Mouse (Mus musculus) spleen, adult 18-20 months (tissue): ENCODE data around the gene Sycp2l.

Source experiments
- DNase-seq, 2 experiments: peaks; one replicate each; pipeline ENCODE4 v3.0.0; 2022; ENCODE audit warnings: mixed read lengths in 2 of 2

The Sycp2l gene

DNA sequence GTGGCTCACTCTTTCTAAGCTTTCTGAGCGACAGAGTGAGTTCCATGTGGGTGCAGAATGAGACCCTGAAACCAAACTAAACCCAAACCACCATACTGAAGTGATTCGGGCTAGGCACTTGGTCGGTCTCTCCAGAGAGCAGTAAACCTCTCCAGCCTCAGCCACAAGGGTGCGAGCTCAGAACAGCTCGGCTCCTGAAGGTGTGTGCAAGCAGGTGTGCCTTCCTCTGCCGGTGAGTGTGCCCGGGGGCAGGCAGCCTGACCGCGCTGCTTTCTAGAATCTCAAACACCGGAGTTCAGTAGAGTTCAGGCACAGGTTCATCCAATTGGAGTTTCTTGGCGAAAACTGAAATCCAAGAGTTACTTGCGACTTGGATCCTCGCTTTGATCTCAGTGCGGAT lies at the start of gene Sycp2l:
Gene Sycp2l, plus strand, starts transcription at position 368 of the 400 bp plus-strand sequence.
- DNase-seq: no peak

DNA sequence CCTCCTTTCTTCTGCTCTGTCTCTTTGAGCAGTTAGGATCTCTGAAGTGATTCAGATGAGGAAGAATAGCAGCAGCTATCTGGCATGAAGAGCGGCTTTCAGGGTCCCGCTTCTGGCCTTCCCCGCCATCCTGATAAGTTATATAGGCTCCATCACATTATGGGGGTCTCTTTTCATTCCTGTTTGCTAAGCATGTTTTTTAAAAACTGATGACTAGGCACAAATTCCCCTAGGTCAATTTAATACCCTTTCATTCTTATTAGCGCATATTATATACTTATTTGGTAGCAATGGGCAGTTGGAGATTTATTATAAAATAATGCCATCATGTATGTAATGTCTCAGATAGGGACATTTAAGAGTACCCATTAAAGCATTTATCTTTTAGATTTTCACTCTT lies 46.5 kb upstream of the Sycp2l start:
- DNase-seq: no peak

DNA sequence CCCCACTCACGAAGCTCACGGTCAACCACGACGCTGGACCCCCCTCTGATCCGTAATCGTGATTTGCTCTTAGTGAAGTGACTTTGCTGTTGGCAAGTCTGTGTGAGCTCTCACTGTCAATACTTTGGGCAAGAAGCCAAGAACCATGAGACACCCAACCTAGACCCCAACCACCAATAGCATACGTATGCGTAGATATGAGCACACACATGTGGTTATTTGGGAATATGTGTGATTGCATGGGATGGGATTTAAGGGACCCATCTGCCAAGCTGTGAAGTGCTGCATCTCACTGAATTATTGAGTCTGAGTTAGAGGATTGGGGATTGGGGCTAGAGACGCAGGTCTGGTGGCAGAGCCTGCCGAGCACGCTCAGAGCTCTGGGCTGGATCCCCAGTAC lies 42.5 kb upstream of the Sycp2l start:
- no peak for DNase-seq

DNA sequence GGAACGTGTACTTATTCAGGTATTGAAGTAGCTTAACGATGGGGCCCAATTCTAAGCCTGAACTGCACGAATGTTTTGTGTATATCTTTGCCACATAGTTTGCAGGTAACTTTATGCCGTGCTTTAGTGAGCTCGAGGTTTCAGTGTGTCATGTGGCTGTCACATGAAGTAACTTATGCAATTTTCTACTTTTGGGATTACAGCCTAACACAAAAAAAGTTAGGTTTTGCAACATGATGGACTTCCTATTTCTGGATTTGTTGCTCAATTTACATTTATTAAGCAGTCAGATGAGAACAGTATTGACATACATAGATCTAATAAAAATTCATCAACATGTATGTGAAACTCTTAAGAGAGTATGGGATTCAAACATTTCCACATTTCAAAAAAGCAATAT lies 40.3 kb upstream of the Sycp2l start:
- DNase-seq: no peak

DNA sequence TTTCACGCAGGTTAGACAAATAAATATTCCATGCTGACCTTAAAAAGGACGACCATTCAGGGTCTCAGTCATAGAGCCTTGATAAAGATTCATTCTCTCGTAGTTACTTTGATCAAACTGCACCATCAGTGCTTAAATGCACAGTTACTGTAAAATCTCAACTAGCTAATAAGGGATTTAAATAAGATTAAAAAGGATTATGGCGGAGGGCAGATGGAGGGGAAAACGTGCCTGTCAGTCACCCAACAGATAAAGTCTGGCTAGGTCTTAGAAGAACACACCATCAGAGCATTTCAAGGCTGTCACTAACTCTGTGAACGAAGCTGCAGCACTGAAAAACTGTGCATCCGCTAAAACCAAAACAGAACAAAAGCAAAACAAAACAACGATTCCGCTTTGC lies 36.2 kb upstream of the Sycp2l start:
- DNase-seq: no peak

DNA sequence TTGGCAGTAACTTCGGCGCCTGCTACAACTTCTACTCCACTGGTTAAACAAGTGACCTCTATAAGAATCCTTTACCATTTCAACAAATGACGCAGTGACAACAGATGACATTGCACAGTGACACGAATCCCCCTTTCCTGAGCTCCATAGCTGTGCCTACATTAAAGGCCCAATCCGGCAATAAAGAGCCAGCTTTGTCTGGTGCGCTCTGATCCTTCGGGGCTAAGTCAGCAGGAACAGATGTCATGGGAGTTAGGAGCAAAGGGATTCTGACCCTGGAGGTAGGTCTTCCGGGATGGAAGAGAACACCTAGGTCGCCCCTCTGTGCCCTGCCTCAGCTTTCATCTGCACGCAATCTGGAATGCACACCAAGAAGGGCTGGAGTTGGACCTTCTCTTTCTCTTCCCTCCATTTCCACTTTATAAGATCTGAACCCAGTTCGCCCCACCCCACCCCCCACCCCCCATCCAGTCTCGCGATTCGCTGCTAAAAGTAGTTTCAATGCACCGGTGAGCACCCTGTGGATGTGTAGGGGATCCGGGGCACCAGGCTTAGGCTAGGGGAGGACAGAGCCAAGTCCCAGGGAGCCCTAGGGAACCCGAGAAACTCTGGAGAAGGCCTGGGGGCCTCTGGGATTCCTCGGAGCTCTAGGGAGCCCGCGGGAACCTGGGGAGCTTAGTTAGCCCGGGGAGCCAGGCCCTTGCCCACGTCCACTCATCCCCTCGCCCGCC lies 35.3 kb upstream of the Sycp2l start:
- no peak for DNase-seq

DNA sequence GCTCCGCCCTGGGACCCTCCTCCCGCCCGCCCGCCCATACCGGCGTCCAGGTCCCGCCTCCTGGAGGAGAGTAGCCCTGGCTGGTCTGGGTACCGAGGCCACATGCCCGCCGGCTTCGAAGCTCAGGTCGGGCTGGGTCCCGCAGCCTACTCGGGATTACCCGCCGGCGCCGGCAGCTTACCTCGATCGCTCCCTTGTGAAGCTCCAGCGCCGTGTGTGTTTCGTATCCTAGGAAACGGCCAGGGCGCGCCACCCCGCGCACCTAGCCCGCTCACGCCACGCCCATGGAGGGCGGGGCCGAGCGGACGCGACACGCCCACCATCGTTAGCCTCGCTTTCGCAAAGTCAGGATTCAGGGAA lies 34.7 kb upstream of the Sycp2l start, which contains the start of gene Mak:
Gene Mak, minus strand, starts transcription at position 286 of the 360 bp plus-strand sequence.
- DNase-seq: peak; percentile 9 to 35

DNA sequence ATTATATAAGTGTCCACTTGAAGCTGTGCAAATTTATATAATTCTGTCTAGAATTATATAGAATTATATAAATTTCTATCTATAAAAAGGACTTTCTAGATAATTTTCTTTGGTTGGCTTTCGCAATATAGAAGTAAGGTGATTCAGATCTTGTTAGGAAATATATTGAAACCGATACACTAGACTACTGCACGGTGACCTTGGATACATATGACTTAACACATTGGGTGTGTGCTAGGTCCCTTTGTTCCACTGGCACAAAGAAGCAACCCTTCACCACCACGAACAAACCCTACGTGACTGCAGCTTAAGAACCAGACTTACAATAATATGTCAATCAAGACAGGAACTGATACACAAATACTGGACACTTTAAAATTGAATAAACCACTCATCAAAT lies 34.2 kb upstream of the Sycp2l start:
- DNase-seq: no peak

DNA sequence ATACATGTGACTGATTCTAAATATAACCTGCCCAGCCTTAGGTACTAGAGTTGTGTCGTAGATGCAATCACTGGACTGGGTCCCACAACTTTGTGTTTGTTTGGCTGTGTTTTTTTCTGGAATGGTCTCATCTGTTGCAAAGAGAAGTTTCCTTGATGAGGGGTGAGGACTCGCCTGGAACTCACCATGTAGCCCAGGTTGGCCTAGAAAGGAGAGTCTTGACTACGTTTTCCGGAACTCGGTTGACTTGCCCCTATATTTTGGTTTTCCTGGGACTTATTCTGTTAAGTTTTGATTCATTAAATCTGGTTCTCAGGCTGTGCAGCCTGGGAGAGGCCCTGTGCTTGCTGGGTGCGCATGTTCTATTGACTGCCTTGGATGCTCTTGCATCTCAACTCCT lies 33.4 kb upstream of the Sycp2l start:
- no peak for DNase-seq

DNA sequence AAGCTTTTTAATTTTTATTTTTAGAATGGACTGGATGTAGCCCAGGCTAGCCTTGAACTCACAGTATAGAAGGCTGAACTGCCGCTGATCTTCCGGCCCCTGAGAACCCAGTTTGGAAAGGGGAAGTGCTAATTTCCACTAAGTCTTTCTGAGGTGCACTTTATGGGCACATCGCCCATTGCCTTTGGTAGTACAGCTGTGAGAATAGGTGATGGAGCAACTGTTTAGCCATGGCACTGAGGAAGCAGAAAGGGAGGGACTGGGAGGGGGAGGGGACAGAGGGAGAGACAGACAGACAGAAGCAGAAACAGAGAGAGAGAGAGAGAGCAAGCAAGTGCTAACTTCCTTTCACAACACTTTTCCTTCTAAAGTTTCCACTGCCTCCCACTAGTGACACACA lies 29.6 kb upstream of the Sycp2l start:
- no peak for DNase-seq

DNA sequence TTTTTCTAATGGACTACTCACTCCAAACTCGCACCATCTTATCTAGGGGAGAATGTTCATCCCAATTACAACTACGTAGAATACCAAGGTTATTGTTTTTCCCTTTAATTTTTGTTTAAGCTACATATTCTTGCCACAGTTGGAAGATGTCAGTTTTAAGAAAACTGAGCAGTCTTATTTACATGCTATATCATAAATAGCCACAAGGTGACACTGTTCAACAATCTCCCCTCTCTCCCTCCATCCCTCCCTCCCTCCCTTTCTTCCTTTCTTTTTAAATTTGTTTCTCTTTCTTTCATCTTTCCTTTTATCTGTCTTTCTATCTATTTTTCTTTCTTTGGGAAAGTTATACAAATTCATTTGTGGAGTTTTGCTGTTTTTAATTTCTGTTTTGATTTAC lies 29.0 kb upstream of the Sycp2l start:
- no peak for DNase-seq

DNA sequence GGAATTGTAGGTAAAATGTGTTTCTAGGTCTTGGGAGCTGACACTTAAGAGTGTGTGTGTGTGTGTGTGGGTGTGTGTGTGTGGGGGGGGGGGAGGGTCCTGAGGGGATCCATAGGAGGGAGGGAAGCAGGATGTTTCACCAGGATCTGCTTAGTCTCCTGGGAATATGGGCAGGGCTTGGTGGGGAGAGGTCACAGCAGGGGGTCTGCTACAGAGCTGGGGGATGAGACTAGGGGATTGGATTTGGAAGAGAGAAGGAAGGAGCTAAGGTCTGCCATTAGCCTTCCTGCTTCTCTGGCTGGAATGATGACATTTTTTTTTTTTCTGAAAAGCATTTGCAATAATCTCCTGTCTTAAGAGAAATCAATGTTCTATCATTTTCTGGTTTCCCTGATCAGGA lies 25.4 kb upstream of the Sycp2l start:
- DNase-seq: no peak

DNA sequence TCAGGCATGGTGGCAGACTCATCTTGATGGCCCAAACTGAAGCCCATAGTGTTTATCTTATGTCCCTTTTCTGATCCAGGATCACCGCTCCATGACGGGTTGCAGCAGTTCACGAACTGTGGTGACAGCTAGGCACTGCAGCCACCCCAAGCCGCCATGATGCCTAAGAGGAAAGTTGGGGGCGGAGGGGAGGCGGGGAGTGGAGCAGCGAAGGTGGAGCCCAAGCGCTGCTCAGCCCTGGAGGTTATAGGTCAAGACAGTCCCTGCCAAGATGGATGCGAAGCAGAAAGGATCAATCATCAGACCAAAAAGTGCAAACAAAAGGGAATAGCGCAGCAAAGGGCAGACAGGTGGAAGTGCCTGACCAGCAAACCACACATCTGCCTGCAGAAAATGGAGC lies 22.8 kb upstream of the Sycp2l start:
- DNase-seq: no peak

DNA sequence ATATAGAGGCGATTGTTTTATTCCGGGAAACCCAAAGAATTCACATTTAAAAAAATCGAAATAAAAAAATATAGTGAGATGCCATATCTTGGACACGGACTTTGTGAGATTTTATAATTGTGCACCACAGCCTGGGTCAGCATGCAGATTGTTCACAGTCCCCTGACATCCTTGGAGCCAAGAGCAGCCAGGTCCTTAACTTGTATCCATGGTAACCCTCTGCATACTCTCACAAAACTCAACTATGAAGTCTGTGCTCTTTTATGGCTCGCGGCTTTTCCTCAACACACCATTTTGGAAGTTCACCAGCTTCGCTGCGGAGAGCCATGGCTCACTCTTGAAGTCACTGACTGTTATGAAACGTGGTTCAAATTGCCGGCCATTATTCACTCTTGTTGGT lies 19.9 kb upstream of the Sycp2l start:
- no peak for DNase-seq

DNA sequence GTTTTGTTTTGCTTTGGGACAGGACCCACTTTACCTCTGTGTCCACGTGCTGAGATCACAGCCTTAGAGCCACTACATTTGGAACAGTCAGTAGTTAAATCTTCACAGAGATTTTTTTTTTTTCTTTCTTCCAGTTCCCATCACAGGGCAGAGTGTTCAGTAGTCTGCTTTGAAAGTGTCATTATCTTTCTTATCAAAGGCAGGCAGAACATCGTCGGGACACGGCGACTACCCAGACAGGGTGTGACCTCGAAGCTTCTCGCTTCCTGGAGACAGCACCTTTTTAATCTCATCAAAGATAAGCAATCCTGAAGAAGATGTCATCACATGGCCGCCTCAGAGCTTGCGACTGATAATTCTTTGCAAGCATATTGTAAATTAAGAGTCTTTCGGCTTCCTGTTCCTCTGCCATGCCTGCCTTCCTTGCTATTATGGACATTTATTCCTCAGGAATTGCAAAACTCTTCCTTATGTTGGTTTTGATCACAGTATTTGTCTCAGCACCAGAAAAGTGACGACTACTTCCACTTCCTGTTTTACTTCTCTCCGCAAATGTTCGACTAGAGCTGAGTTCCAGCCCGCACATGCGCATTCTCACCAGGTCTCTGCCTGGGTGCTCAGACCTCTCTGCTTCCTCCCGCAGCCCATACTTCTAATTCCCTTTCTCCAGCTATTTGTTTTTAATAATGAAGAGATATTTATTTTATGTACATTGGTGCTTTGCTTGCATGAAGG lies 16.6 kb upstream of the Sycp2l start:
- DNase-seq: peak; percentile 55 to 59

DNA sequence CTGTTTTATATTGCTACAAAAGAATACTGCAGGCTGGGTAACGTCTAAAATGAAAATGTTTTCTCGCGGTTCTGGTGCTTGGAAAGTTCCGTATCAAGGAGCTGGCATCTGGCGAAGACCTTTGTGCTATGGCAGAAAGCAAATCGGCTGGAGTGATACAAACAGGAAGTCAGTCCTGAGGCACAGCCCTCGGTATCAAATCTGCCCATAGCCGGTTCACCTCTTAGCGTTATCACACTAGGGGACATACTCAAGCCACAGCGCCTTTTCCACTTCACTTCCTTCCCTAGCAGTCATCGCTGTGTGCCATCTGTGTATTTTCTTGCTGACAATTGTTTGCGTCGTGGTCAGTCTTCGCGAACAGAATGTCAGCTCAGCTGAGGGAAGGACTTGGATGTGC lies 15.8 kb upstream of the Sycp2l start:
- no peak for DNase-seq

DNA sequence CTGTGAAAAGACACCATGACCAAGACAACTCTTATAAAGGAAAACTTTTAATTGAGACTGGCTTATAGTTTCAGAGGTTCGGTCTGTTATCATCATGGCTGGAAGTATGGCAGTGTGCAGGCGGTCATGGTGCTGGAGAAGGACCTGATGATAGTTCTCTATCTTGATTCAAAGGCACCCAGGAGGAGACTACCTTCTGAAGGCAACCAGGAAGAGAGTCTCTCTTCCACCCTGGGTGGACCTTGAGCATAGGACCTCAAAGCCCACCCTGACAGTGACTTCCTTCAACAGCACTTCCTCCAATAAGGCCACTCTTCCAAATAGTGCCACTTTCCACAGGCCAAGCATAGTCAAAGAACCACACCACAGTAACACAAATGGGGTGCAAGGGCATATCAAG lies 14.1 kb upstream of the Sycp2l start:
- no peak for DNase-seq

DNA sequence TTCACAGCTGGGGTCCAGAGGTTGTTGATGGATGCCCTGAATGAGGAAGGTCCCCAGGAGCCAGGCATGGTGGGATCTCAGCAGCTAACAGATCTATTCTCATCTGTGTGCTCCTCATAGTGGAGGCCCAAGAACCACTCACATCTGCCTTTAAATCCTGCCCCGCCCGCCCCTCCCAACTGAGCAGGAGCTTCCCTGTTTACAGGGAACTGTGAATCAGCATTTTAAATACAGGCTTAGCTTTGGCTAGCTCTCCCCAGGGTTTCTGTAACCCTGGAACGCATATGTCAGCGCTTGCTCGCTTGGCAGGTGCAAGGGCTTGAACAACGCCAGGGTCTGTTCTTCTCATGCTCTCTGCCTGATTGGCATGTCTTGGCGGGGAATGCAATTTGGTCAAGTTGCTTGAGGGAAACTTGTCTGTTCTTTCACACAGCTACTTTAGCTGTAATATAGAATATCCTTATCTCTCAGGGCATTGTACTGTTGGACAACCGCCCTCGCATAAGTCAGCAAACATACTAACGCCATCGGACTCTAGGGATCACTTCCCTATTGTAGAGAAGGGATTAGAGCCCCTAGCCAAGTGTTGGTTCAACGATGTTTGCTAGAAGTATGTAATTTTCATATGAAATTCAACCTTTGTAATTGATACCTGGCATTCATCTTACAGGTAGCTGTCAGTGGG lies 10.1 kb upstream of the Sycp2l start:
- DNase-seq: no peak

DNA sequence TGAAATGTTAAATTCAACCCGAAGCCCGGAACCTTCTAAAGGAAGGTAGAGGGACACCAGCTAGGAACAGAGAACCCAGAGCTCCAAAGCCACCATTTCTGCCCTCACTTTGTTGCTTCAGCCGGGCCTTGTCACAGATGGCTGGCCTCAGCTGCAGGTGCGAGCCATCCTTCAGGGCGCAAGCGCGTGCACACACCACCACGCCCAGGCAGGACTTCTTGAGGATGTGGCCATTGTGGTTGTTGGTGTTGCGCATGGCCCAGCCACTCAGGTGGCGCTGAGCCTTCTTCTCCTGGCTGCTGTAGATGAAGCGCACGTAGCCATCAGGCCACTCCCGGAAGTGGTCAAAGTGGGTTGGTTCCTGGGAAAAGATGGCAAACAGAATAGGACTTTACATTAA lies 8.6 kb upstream of the Sycp2l start:
- no peak for DNase-seq

DNA sequence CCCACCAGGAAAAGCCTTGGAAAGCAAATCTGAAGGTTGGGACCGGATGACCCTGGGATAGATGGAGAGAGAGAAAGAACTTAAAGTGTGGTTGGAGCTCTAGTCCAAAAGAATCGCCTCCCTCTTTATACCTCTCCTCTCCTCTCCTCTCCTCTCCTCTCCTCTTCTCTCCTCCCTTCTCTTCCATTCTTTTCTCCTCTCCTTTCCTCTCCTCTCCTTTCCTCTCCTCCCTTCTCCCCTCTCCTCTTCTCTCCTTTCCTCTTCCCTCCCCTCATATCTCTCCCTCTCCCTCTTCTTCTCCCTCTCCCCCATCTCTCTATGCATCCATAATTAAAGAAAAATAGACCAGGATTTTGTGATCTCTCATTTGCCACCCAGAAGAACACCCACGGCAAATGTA lies 3.2 kb upstream of the Sycp2l start, which contains the start of gene Gcm2:
Gene Gcm2, minus strand, starts transcription at position 101 of the 400 bp plus-strand sequence.
- DNase-seq: no peak

DNA sequence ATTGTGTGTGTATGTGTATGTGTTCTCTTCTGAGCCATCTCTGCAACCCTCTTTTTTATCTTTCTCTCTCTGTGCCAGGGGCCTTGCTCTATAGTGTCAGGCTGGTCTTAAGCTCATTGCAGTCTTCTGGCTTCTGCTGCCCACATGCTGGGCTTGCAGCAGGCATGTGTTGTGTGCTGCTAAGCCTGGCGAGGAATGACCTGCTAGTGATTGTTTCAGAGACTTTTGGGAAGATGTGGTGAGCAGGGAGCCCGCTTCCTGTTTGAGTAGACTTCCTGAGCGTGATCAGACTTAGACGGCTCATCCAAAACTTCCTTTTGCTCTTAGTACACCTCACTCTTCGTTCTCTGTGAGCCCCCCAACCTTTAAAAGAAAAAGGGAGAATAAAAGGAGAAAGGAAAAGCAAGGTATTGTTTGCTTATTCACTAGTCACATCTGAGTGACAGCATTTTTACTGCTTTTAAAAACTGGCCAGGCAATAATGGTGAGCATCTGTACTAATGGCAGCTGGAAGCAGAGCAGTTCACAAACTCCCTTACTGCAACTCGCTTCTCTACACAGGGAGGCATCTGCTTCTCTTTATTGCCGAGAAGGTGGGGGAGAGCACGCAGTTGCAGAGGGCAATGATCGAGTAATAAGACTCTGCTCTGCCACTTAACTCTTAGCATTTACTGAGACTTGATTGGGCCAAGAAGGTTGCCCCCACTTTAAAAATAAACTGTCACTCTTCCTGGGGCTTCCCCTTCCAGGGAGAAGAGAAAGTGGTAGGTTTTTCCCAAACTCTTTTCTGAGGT lies 5.2 kb downstream of the Sycp2l start:
- no peak for DNase-seq

DNA sequence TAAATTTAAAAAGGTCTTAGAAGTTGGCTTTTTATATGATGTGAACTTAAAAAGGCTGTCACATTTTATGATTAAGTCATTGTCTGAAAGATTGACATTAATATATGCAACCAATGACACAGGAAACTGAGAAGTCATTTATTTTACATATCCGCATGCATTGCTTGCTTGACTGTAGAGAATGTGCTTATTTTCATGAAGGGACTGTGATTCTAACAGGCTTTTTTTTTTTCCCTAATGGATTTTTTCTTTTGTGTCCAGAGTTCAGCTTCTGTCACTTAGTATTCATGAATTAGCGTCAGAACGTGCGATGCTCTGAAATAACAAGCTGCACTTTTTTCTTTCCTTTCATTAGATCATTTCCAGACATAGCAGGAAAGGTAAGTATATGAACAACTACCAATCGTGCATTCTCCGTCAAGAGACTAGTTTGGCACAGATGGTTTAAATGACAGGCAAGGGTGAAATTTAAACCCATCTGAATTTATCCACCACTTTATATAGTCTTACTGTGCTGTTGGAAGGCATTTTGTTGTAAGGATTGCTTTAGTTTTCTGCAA lies 9.6 kb downstream of the Sycp2l start:
- DNase-seq: no peak

DNA sequence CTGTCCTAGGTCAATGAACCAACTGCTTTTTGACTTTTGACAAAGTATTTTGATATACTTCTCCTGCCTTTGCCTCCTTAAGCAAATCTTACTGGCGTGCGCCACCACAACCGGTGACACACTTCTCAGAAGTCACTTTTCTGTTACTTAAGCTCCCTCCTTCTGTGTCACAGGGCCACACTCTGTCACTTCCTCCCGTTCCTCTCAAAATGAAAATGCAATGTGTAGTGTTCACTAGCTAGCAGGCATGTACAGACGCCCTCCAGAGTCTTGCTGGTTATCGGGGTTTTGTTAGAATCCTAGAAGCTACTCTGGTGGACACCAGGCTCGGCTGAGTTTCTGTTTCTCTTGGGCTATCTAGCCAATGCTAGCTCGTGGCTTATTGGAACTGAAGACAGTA lies 14.2 kb downstream of the Sycp2l start:
- no peak for DNase-seq
